Comparison of ENCODE assay signal across 8 mouse cellular contexts in genomic region chr11:75167643-75168589, GRCm38 (mm10). TPM values are rescaled to one million over a fixed set of nuclear protein-coding genes. Genes with fewer than 3 reads are reported as not detected.
DNase-seq lines count a peak whose midpoint lies in the region; ATAC-seq and TF ChIP-seq lines count a peak whose summit lies in the region.

No protein-coding gene starts in this region.

- no peaks in the 10 kb centered on the region for H3K9me3 ChIP-seq in hindbrain, postnatal 0 days (ENCODE audit: low read length)

- TF ChIP-seq POLR2A in cerebellum, adult 2 months (IDR thresholded peaks at IDR 0.05; ENCODE audit: borderline replicate concordance, insufficient read depth, low read length), result no peak

- ATAC-seq in hindbrain, postnatal 0 days, result no peak
- no peak for ATAC-seq in monocyte, adult 5-6 weeks (replicated peaks; ENCODE audit: insufficient number of reproducible peaks, low FRiP score, low TSS enrichment, poor library complexity, severe bottlenecking)
- ATAC-seq in megakaryocyte progenitor cell, adult 5-6 weeks (replicated peaks; ENCODE audit: poor library complexity), result no peak

- peak; percentile 32 for DNase-seq in cerebellum, adult 11 months
- no peak for DNase-seq in cerebellum, adult 2 months
- peak; percentile 44 for DNase-seq in urinary bladder, adult 2 months (ENCODE audit: low spot score)
- DNase-seq in urinary bladder, postnatal 10 days (ENCODE audit: low spot score), result no peak
- DNase-seq in hindbrain, postnatal 0 days (ENCODE audit: low spot score), result no peak
- peak; percentile 69 for DNase-seq in lung, postnatal 10 days

- H3K36me3 ChIP-seq in hindbrain, postnatal 0 days (ENCODE audit: insufficient read depth, low read length), result peaks cover 6% of the 10 kb centered on the region; the same call in 1 of the 2 replicates

- H3K27me3 ChIP-seq in cerebellum, adult 2 months (ENCODE audit: control insufficient read depth, insufficient read depth, low read length), result no peaks in the 10 kb centered on the region
- peaks cover 49% of the 10 kb centered on the region for H3K27me3 ChIP-seq in hindbrain, postnatal 0 days (ENCODE audit: insufficient read depth, low read length)

- no peak overlapping the region for H3K27ac ChIP-seq in cerebellum, adult 2 months (ENCODE audit: insufficient read depth, low read length)
- peak overlapping the region; percentile 26; the same call in 1 of the 2 replicates for H3K27ac ChIP-seq in hindbrain, postnatal 0 days

- H3K4me2 ChIP-seq in hindbrain, postnatal 0 days (ENCODE audit: low read depth, low read length), result peak overlapping the region; percentile 80

- peak overlapping the region; percentile 50; the same call in 1 of the 2 replicates for H3K9ac ChIP-seq in hindbrain, postnatal 0 days (replicated peaks; ENCODE audit: low read length)

- TF ChIP-seq CTCF in cerebellum, adult 2 months (IDR thresholded peaks at IDR 0.05; ENCODE audit: borderline replicate concordance, insufficient read depth, low read depth, low read length), result no peak
- no peak for TF ChIP-seq CTCF in hindbrain, postnatal 0 days (IDR thresholded peaks at IDR 0.05; ENCODE audit: low read depth)

- H3K4me3 ChIP-seq in cerebellum, adult 2 months (replicated peaks; ENCODE audit: insufficient read depth, low read depth, low read length), result no peak overlapping the region
- H3K4me3 ChIP-seq in hindbrain, postnatal 0 days (ENCODE audit: low read length), result peak overlapping the region; percentile 45

- H3K4me1 ChIP-seq in cerebellum, adult 2 months (ENCODE audit: control insufficient read depth, insufficient read depth, low read length), result peaks cover 3% of the 10 kb centered on the region; the same call in 1 of the 2 replicates
- H3K4me1 ChIP-seq in hindbrain, postnatal 0 days (ENCODE audit: insufficient read depth, low read length), result peaks cover 16% of the 10 kb centered on the region; the same call in 1 of the 2 replicates

- WGBS in cerebellum, adult 2 months, result 62% methylated on average over 53 of the region's 63 CpGs
- WGBS in hindbrain, postnatal 0 days, result 14% methylated on average over 47 of the region's 63 CpGs

RNA-seq across cellular contexts. Expression of gene Hic1, which starts 1.4 kb away (rescaled TPM):
- 3.0 and 3.7 TPM in 2 replicates for polyA plus RNA-seq in cerebellum, adult 2 months (2012; rRNA removed)
- 16.9 and 20.7 TPM in 2 replicates for polyA plus RNA-seq in urinary bladder, adult 2 months (2012; rRNA removed)
- 8.5 and 12.9 TPM in 2 replicates for total RNA-seq in hindbrain, postnatal 0 days (2014; rRNA removed)
- 1.7 TPM in 2 replicates for polyA plus RNA-seq in hindbrain, postnatal 0 days (2015; fragmentation: Nextera tagmentation; extraction: Ambion mirVana)
- total RNA-seq in monocyte, adult 5-6 weeks (2017), result 0.11 to 0.95 TPM (median 0.78 TPM) in 3 replicates
- 0.02 TPM in 1 of 2 replicates, not detected in the other for total RNA-seq in megakaryocyte progenitor cell, adult 5-6 weeks (2015)
- total RNA-seq in megakaryocyte progenitor cell, adult 5-6 weeks (2017), result not detected in 2 replicates

RNA-seq across cellular contexts. Expression of gene Ovca2, which starts 10.7 kb away (rescaled TPM):
- polyA plus RNA-seq in cerebellum, adult 2 months (2012; rRNA removed), result 15.3 and 16.3 TPM in 2 replicates
- 16.0 and 19.9 TPM in 2 replicates for polyA plus RNA-seq in urinary bladder, adult 2 months (2012; rRNA removed)
- total RNA-seq in hindbrain, postnatal 0 days (2014; rRNA removed), result 11.0 and 17.6 TPM in 2 replicates
- polyA plus RNA-seq in hindbrain, postnatal 0 days (2015; fragmentation: Nextera tagmentation; extraction: Ambion mirVana), result 11.7 and 15.7 TPM in 2 replicates
- 8.5 to 15.8 TPM (median 9.5 TPM) in 3 replicates for total RNA-seq in monocyte, adult 5-6 weeks (2017)
- 20.8 and 26.3 TPM in 2 replicates for total RNA-seq in megakaryocyte progenitor cell, adult 5-6 weeks (2015)
- total RNA-seq in megakaryocyte progenitor cell, adult 5-6 weeks (2017), result 14.5 and 16.5 TPM in 2 replicates

RNA-seq across cellular contexts. Expression of gene Dph1, which starts 23.1 kb away (rescaled TPM):
- polyA plus RNA-seq in cerebellum, adult 2 months (2012; rRNA removed), result 18.6 and 19.3 TPM in 2 replicates
- 20.1 and 26.6 TPM in 2 replicates for polyA plus RNA-seq in urinary bladder, adult 2 months (2012; rRNA removed)
- total RNA-seq in hindbrain, postnatal 0 days (2014; rRNA removed), result 31.3 and 39.2 TPM in 2 replicates
- 13.5 and 13.6 TPM in 2 replicates for polyA plus RNA-seq in hindbrain, postnatal 0 days (2015; fragmentation: Nextera tagmentation; extraction: Ambion mirVana)
- total RNA-seq in monocyte, adult 5-6 weeks (2017), result 3.0 to 22.9 TPM (median 3.2 TPM) in 3 replicates
- total RNA-seq in megakaryocyte progenitor cell, adult 5-6 weeks (2015), result 3.3 and 7.4 TPM in 2 replicates
- total RNA-seq in megakaryocyte progenitor cell, adult 5-6 weeks (2017), result 9.2 and 9.5 TPM in 2 replicates

RNA-seq across cellular contexts. Expression of gene Rtn4rl1, which starts 25.7 kb away (rescaled TPM):
- polyA plus RNA-seq in cerebellum, adult 2 months (2012; rRNA removed), result 23.9 and 28.6 TPM in 2 replicates
- polyA plus RNA-seq in urinary bladder, adult 2 months (2012; rRNA removed), result 23.3 and 34.8 TPM in 2 replicates
- 13.0 and 13.4 TPM in 2 replicates for total RNA-seq in hindbrain, postnatal 0 days (2014; rRNA removed)
- 9.9 and 10.7 TPM in 2 replicates for polyA plus RNA-seq in hindbrain, postnatal 0 days (2015; fragmentation: Nextera tagmentation; extraction: Ambion mirVana)
- 1.5 to 3.6 TPM (median 2.2 TPM) in 3 replicates for total RNA-seq in monocyte, adult 5-6 weeks (2017)
- total RNA-seq in megakaryocyte progenitor cell, adult 5-6 weeks (2015), result 0.49 and 1.1 TPM in 2 replicates
- total RNA-seq in megakaryocyte progenitor cell, adult 5-6 weeks (2017), result 0.20 and 0.42 TPM in 2 replicates

Comparison
In these comparisons a context has a peak if more than half of its experiments do, and no peak if none do; other contexts are left out.
1. DNase-seq: peak in cerebellum, adult 11 months (single experiment), urinary bladder, adult 2 months (single experiment) and lung, postnatal 10 days (single experiment); none in cerebellum, adult 2 months (0 of 2), urinary bladder, postnatal 10 days (single experiment) and hindbrain, postnatal 0 days (single experiment).